Mouse (Mus musculus) ES-Bruce4 (cell line): ENCODE results near the gene Taok1.

ENCODE experiments used
- CTCF ChIP-seq: IDR thresholded peaks from one replicate; pipeline ENCODE4 v1.8.1; 2011; ENCODE audit warnings: low read depth, low read length
- EP300 ChIP-seq: IDR thresholded peaks from 2 replicates; pipeline ENCODE4 v1.6.1; 2011; ENCODE audit warnings: low read depth, low read length; ENCODE audit not compliant: insufficient read depth
- POLR2A ChIP-seq: IDR thresholded peaks from one replicate; pipeline ENCODE4 v1.8.1; 2011; ENCODE audit warnings: low read length; ENCODE audit not compliant: insufficient read depth

DNA sequence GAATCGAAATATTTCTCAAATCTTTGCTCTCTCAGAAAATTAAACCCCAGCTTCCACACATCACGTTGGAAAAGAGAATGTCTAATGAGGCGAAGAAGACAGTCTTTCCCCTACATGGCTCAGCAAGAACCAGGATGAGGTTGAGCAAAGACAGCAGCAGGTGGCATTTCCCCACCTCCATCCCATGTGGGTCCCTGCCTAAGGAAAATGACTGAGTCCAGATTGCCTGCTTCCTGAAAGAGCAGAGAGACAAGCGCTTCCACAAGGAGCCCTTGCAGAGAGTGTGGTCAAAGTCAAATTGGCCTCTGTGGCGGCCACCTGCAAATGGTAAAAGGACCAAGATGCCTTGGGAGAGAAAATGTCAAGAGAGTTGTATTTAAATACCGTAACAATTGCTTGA, 117.2 kb downstream of the Taok1 start:
- TF ChIP-seq CTCF (no peak), POLR2A (no peak), EP300 (no peak)
